Mouse (Mus musculus) urinary bladder, postnatal 0 days (tissue): ENCODE measurements around the gene Cacnb4. TPM values are rescaled to one million over a fixed set of nuclear protein-coding genes. Genes with fewer than 3 reads are reported as not detected.

ENCODE experiments used
- polyA plus RNA-seq: library from polyadenylated mRNA; unstranded; fragments of >200 nt; fragmentation: Nextera tagmentation; extraction: Ambion mirVana; gene quantifications from 2 replicates; pipeline ENCODE4 v1.2.1, GENCODE M21; 2015

The Cacnb4 gene
- polyA plus RNA-seq = 1.6 and 4.0 TPM in 2 replicates

GRCm38 (mm10) chr2:52676023-52676912, at the start of gene Cacnb4:
Cacnb4 (minus strand) TSS chr2:52676831.

GRCm38 (mm10) chr2:52424747-52425522, 251.7 kb downstream of the Cacnb4 start, which contains the start of gene Arl5a:
Arl5a (minus strand) TSS chr2:52424901.

GRCm38 (mm10) chr2:52378448-52378804, 298.2 kb downstream of the Cacnb4 start, which contains the start of gene Neb:
Neb (minus strand) TSS chr2:52378474.

Other genes starting within 250 kb of the Cacnb4 start
- gene Stam2, start 65.5 kb upstream of the Cacnb4 start, polyA plus RNA-seq = 29.1 and 30.7 TPM in 2 replicates
- 3.4 and 3.7 TPM in 2 replicates for gene Fmnl2, start 181.0 kb upstream of the Cacnb4 start, polyA plus RNA-seq